Comparison of ENCODE assay signal across 8 mouse cellular contexts in the genomic region with DNA sequence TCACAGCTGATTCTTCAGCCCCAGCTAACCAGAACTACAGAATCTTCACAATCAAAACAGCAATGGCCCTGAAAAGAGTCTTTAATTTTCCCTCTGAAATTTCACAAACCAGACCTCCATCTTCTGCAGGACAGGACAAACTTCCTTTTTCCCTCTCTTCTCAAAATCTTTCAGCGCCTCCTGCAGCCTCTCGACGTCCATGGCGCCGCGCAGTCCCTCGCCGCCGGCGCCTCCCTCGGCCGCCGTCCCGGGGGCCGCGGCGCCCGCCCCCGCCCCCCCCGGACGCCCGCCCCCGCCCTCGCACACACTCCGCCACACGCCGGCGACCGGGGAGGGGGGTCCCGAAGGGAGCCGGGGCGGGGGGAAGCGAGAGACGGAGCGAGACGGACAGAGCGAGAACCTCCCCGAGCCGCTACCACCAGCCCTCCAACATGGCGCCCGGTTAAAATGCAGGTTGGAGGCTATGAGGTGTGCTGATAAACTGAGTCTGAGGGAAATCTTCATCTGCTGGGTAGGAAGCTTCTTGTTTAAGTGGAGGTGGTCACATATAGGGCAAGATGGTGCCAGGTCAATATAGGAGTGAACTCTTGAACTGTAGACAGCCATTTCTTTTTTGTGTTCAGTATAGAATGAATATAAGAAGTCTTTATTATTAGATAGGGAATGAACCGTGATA. TPM values are rescaled to one million over a fixed set of nuclear protein-coding genes. Genes with fewer than 3 reads are reported as not detected.
A peak's percentile ranks its signal among the peaks of the same experiment; 100 is the strongest.
DNase-seq lines count a peak whose midpoint lies in the region; ATAC-seq lines count a peak whose summit lies in the region.
"Not testable (repeated sequence)": the region's sequence is repeated elsewhere in the genome, so short reads cannot be mapped to it uniquely, and the experiment has no call there.

No protein-coding gene starts in this region.

- H3K4me3 ChIP-seq in erythroblast, embryonic 14.5 days (replicated peaks), result peak overlapping the region; percentile 58
- H3K4me3 ChIP-seq in heart, embryonic 12.5 days, result peak overlapping the region; percentile 49
- peak overlapping the region; percentile 38 for H3K4me3 ChIP-seq in intestine, embryonic 15.5 days (replicated peaks)
- H3K4me3 ChIP-seq in liver, embryonic 11.5 days (ENCODE audit: low read depth, low read length), result peak overlapping the region; percentile 54
- H3K4me3 ChIP-seq in midbrain, embryonic 10.5 days, result peak overlapping the region; percentile 50

- not testable (repeated sequence) for H3K36me3 ChIP-seq in erythroblast, embryonic 14.5 days (ENCODE audit: control insufficient read depth); heart, embryonic 12.5 days; intestine, embryonic 15.5 days; liver, embryonic 11.5 days (ENCODE audit: control insufficient read depth, insufficient read depth, low read length); midbrain, embryonic 10.5 days

- H3K27me3 ChIP-seq in erythroblast, embryonic 14.5 days (ENCODE audit: control insufficient read depth); heart, embryonic 12.5 days (replicated peaks); intestine, embryonic 15.5 days (replicated peaks); liver, embryonic 11.5 days (replicated peaks; ENCODE audit: control insufficient read depth, insufficient read depth, low read length); midbrain, embryonic 10.5 days (ENCODE audit: low read depth, poor library complexity, severe bottlenecking): not testable (repeated sequence)

- not testable (repeated sequence) for H3K9me3 ChIP-seq in erythroblast, embryonic 14.5 days (ENCODE audit: control insufficient read depth, low read length); heart, embryonic 12.5 days (replicated peaks); intestine, embryonic 15.5 days; liver, embryonic 11.5 days (ENCODE audit: control insufficient read depth, low read length); midbrain, embryonic 10.5 days (replicated peaks)

- not testable (repeated sequence) for H3K4me1 ChIP-seq in erythroblast, embryonic 14.5 days (ENCODE audit: control insufficient read depth); intestine, embryonic 15.5 days (replicated peaks); liver, embryonic 11.5 days (replicated peaks; ENCODE audit: control insufficient read depth, insufficient read depth, low read length); midbrain, embryonic 10.5 days
- H3K4me1 ChIP-seq in heart, embryonic 12.5 days (replicated peaks), result peaks cover 38% of the 10 kb centered on the region

- WGBS in heart, embryonic 12.5 days, result 3% methylated on average over 29 of the region's 42 CpGs
- WGBS in intestine, embryonic 15.5 days, result 2% methylated on average over 35 of the region's 42 CpGs
- 3% methylated on average over 30 of the region's 42 CpGs for WGBS in liver, embryonic 11.5 days
- 4% methylated on average over 40 of the region's 42 CpGs for WGBS in midbrain, embryonic 10.5 days

- peak; percentile 57 for DNase-seq in CD4-positive, CD25-positive, alpha-beta regulatory T cell, adult 2 months (ENCODE audit: low read depth, low spot score)
- peak; percentile 42 for DNase-seq in liver, embryonic 11.5 days (ENCODE audit: low spot score)
- peak; percentile 22 for DNase-seq in midbrain, embryonic 10.5 days (ENCODE audit: low spot score)
- peak; percentile 48 for DNase-seq in retina, embryonic 14.5 days (ENCODE audit: low spot score)

- H3K4me2 ChIP-seq in heart, embryonic 12.5 days, result peak overlapping the region; percentile 63
- H3K4me2 ChIP-seq in intestine, embryonic 15.5 days (replicated peaks), result peak overlapping the region; percentile 50
- peak overlapping the region; percentile 57 for H3K4me2 ChIP-seq in liver, embryonic 11.5 days

- peak overlapping the region; percentile 71 for H3K27ac ChIP-seq in heart, embryonic 12.5 days (ENCODE audit: poor library complexity, severe bottlenecking)
- 0 out of 2 replicates have a peak overlapping the region, but pooled peaks have one; percentile 1 for H3K27ac ChIP-seq in intestine, embryonic 15.5 days
- H3K27ac ChIP-seq in liver, embryonic 11.5 days (ENCODE audit: low read depth, low read length), result peak overlapping the region; percentile 38; the same call in 1 of the 2 replicates
- peak overlapping the region; percentile 79 for H3K27ac ChIP-seq in midbrain, embryonic 10.5 days (replicated peaks)

- peak overlapping the region; percentile 69 for H3K9ac ChIP-seq in heart, embryonic 12.5 days
- H3K9ac ChIP-seq in intestine, embryonic 15.5 days, result peak overlapping the region; percentile 20
- peak overlapping the region; percentile 59 for H3K9ac ChIP-seq in liver, embryonic 11.5 days (ENCODE audit: low read depth, low read length)

- peak; percentile 66; the same call in 1 of the 2 replicates for ATAC-seq in cerebellum, adult (ENCODE audit: insufficient number of reproducible peaks, low FRiP score, low TSS enrichment)
- ATAC-seq in heart, embryonic 12.5 days (ENCODE audit: insufficient number of reproducible peaks, low FRiP score), result peak; percentile 75
- ATAC-seq in intestine, embryonic 15.5 days, result peak; percentile 89
- ATAC-seq in liver, embryonic 11.5 days (replicated peaks; ENCODE audit: low FRiP score), result peak; percentile 78

RNA-seq across cellular contexts. Expression of gene Hmox2, which starts 30.6 kb away (rescaled TPM):
- 0.34 and 1.3 TPM in 2 replicates for polyA plus RNA-seq in erythroblast, embryonic 14.5 days (2012)
- polyA plus RNA-seq in heart, embryonic 12.5 days (2016; fragmentation: Nextera tagmentation; extraction: Ambion mirVana), result 84.5 and 90.1 TPM in 2 replicates
- polyA plus RNA-seq in intestine, embryonic 15.5 days (2015; fragmentation: Nextera tagmentation; extraction: Ambion mirVana), result 90.4 and 91.7 TPM in 2 replicates
- polyA plus RNA-seq in liver, embryonic 11.5 days (2014; fragmentation: Nextera tagmentation; extraction: Ambion mirVana), result 66.8 and 75.9 TPM in 2 replicates
- 73.9 and 76.1 TPM in 2 replicates for polyA plus RNA-seq in midbrain, embryonic 10.5 days (2016; fragmentation: Nextera tagmentation; extraction: Ambion mirVana)

RNA-seq across cellular contexts. Expression of gene Cdip1, which starts 33.3 kb away (rescaled TPM):
- polyA plus RNA-seq in erythroblast, embryonic 14.5 days (2012), result 0.93 and 0.95 TPM in 2 replicates
- polyA plus RNA-seq in heart, embryonic 12.5 days (2016; fragmentation: Nextera tagmentation; extraction: Ambion mirVana), result 122 and 132 TPM in 2 replicates
- 83.1 and 88.3 TPM in 2 replicates for polyA plus RNA-seq in intestine, embryonic 15.5 days (2015; fragmentation: Nextera tagmentation; extraction: Ambion mirVana)
- polyA plus RNA-seq in liver, embryonic 11.5 days (2014; fragmentation: Nextera tagmentation; extraction: Ambion mirVana), result 49.4 and 49.8 TPM in 2 replicates
- polyA plus RNA-seq in midbrain, embryonic 10.5 days (2016; fragmentation: Nextera tagmentation; extraction: Ambion mirVana), result 111 and 116 TPM in 2 replicates

RNA-seq across cellular contexts. Expression of gene Nmral1, which starts 37.6 kb away (rescaled TPM):
- 1.9 and 4.0 TPM in 2 replicates for polyA plus RNA-seq in erythroblast, embryonic 14.5 days (2012)
- polyA plus RNA-seq in heart, embryonic 12.5 days (2016; fragmentation: Nextera tagmentation; extraction: Ambion mirVana), result 37.2 and 37.8 TPM in 2 replicates
- 48.5 and 50.7 TPM in 2 replicates for polyA plus RNA-seq in intestine, embryonic 15.5 days (2015; fragmentation: Nextera tagmentation; extraction: Ambion mirVana)
- 85.6 and 92.2 TPM in 2 replicates for polyA plus RNA-seq in liver, embryonic 11.5 days (2014; fragmentation: Nextera tagmentation; extraction: Ambion mirVana)
- 195 and 217 TPM in 2 replicates for polyA plus RNA-seq in midbrain, embryonic 10.5 days (2016; fragmentation: Nextera tagmentation; extraction: Ambion mirVana)

Comparison
In these comparisons a context has a peak if more than half of its experiments do, and no peak if none do; other contexts are left out.
1. Peak in every context shown above with its lines: DNase-seq, ATAC-seq, H3K4me3 ChIP-seq and H3K27ac ChIP-seq.
2. H3K27ac ChIP-seq: peak in every context shown above with its lines; median percentile 79 in midbrain, embryonic 10.5 days; 71 in heart, embryonic 12.5 days; 38 in liver, embryonic 11.5 days; 1 in intestine, embryonic 15.5 days.
3. RNA of gene Hmox2, which starts 30.6 kb away (polyA plus RNA-seq): 90.4 to 91.7 TPM in intestine, embryonic 15.5 days, 84.5 to 90.1 TPM in heart, embryonic 12.5 days, 73.9 to 76.1 TPM in midbrain, embryonic 10.5 days and 66.8 to 75.9 TPM in liver, embryonic 11.5 days; 0.34 to 1.3 TPM in erythroblast, embryonic 14.5 days; every median in the first group is over 10 times any median in the second.
4. RNA of gene Cdip1, which starts 33.3 kb away (polyA plus RNA-seq): 122 to 132 TPM in heart, embryonic 12.5 days, 111 to 116 TPM in midbrain, embryonic 10.5 days, 83.1 to 88.3 TPM in intestine, embryonic 15.5 days and 49.4 to 49.8 TPM in liver, embryonic 11.5 days; 0.93 to 0.95 TPM in erythroblast, embryonic 14.5 days; every median in the first group is over 10 times any median in the second.